Mouse (Mus musculus) heart, embryonic 12.5 days (tissue): ENCODE data around the gene 1700013G24Rik. TPM values are rescaled to one million over a fixed set of nuclear protein-coding genes. Genes with fewer than 3 reads are reported as not detected.

ENCODE experiments used
- ATAC-seq: fragments of 200-750 bp; cut with Nextera tagmentation; 2 replicates; pipeline ENCODE4 v1.8.0; 2017; ENCODE audit warnings: moderate TSS enrichment, moderate library complexity; ENCODE audit not compliant: insufficient number of reproducible peaks, low FRiP score
- H3K27ac ChIP-seq: fragments of 300-500 bp; sonication (generic); 2 replicates; pipeline ENCODE4 v1.5.1; 2016; ENCODE audit warnings: mild to moderate bottlenecking, moderate library complexity; ENCODE audit not compliant: poor library complexity, severe bottlenecking
- H3K27me3 ChIP-seq: fragments of 300-500 bp; sonication (generic); replicated peaks from 2 replicates; pipeline ENCODE4 v1.6.1; 2016; ENCODE audit warnings: mild to moderate bottlenecking, moderate library complexity
- H3K36me3 ChIP-seq: fragments of 300-500 bp; sonication (generic); 2 replicates; pipeline ENCODE4 v1.6.1; 2016; ENCODE audit warnings: mild to moderate bottlenecking, moderate library complexity
- H3K4me1 ChIP-seq: fragments of 300-500 bp; sonication (generic); replicated peaks from 2 replicates; pipeline ENCODE4 v1.6.1; 2016; ENCODE audit warnings: mild to moderate bottlenecking
- H3K4me2 ChIP-seq: fragments of 300-500 bp; sonication (generic); 2 replicates; pipeline ENCODE4 v1.6.1; 2016; ENCODE audit warnings: mild to moderate bottlenecking, moderate library complexity
- H3K4me3 ChIP-seq: fragments of 300-500 bp; sonication (generic); 2 replicates; pipeline ENCODE4 v1.5.1; 2016; ENCODE audit warnings: mild to moderate bottlenecking
- H3K9ac ChIP-seq: fragments of 300-500 bp; sonication (generic); 2 replicates; pipeline ENCODE4 v1.6.1; 2016; ENCODE audit warnings: mild to moderate bottlenecking, moderate library complexity
- H3K9me3 ChIP-seq: fragments of 300-500 bp; sonication (generic); replicated peaks from 2 replicates; pipeline ENCODE4 v1.6.1; 2016; ENCODE audit warnings: mild to moderate bottlenecking, moderate library complexity
- WGBS: fragments of 180-500 bp; shearing (Covaris S2); methylation state at CpG from one replicate; pipeline ENCODE4 v1.1.7; 2016; 5-methylcytosine and 5-hydroxymethylcytosine counted together
- polyA plus RNA-seq: library from polyadenylated mRNA; unstranded; fragments of >200 nt; fragmentation: Nextera tagmentation; extraction: Ambion mirVana; gene quantifications from 2 replicates; pipeline ENCODE4 v1.2.1, GENCODE M21; 2016

Gene 1700013G24Rik
- polyA plus RNA-seq, 1 experiment from 2014 or later: not detected

GRCm38 (mm10) chr4:137497367-137497766 lies 44.3 kb downstream of the 1700013G24Rik start:
- 31% methylated on average over 5 of the region's 5 CpGs for WGBS
- no peak overlapping the region for H3K4me3 ChIP-seq
- peak; percentile 23; the same call in 1 of the 2 replicates for ATAC-seq
- H3K36me3 ChIP-seq: peaks cover 26% of the 10 kb centered on the region
- no peaks in the 10 kb centered on the region for H3K27me3 ChIP-seq
- no peaks in the 10 kb centered on the region for H3K9me3 ChIP-seq
- H3K27ac ChIP-seq: peak overlapping the region; percentile 99
- H3K9ac ChIP-seq: peak overlapping the region; percentile 50; the same call in 1 of the 2 replicates
- H3K4me1 ChIP-seq: peaks cover 99% of the 10 kb centered on the region
- no peak overlapping the region for H3K4me2 ChIP-seq

DNA sequence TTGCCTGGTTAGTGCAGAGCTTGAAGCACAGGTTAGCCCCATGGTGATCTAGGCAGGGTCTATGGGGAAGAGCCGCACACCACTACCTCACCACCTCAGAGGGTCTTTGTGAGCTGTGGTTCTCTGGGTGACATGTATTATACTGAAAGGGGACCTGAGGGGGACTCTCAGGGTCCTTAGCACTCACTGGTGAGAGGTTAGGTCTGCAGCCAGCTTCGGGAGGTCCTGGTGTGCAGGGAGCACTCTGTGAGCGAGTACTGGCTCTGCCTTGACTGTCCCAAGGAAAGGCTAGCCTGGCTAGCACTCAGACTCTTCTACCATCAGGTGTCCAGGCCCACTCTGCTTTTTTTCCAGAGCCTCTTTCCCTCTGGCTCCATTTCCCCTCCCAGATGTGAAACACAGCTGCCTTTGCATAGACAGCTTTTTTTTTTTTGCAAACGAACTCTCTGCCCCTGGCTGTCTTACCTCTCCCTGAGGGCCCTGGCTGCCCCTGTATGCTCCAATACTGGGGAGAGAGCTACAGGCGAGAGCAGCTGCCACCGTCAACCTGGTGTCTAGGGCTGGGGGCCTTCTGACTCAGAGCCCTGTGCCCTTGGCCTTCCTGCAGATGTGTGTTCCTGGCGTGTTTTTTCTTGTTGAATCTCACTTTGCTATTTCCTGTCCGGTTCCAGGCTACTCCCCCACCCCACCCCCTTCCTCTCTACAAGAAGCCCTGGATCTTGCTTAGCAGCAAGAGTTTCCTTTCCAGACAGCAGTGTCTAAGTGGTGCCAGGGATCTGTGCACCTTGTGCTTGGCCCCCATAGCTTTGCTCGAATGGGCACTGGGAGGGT lies 45.0 kb downstream of the 1700013G24Rik start:
- 43% methylated on average over 9 of the region's 9 CpGs for WGBS
- peak overlapping the region; percentile 25 for H3K4me2 ChIP-seq

DNA sequence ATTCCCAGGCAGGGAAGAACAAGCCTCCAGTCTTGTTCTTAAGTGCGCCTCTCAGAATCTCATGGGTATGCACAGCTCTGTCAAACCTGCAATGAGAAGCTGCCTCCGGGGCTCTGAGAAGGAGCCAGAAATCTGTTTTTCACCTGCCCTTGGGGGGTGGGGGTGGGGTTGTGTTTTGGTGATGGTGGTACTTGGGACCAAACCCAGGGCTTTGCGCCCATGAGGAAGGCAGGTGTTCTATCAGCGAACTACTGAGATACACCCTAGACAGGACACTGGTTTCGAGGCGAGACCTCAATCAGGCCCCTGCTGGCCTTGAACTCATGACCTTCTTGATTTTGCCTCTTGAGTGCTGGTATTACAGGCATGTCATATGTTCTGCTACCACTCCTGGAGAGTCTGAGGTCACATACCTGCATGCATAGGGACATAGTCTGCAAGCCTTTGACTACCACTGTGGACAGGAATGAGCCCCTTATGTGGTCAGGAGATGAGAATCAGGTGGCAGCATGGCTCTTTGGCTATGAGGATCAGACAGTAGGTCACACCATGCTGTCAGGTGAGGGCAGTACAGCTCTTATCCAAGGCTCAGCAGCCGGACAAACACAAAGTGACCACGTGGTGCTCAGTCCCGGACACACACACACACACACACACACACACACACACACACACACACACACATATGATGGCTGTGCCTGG lies 45.9 kb downstream of the 1700013G24Rik start:
- peak overlapping the region; percentile 21; the same call in 1 of the 2 replicates for H3K9ac ChIP-seq
- 0 out of 2 replicates have a peak overlapping the region, but pooled peaks have one; percentile 1 for H3K4me2 ChIP-seq
- peaks cover 36% of the 10 kb centered on the region for H3K36me3 ChIP-seq
- H3K27me3 ChIP-seq: no peaks in the 10 kb centered on the region
- ATAC-seq: no peak
- WGBS: 67% methylated on average over 9 of the region's 9 CpGs
- H3K4me1 ChIP-seq: peaks cover 99% of the 10 kb centered on the region
- H3K9me3 ChIP-seq: no peaks in the 10 kb centered on the region
- H3K4me3 ChIP-seq: no peak overlapping the region
- peak overlapping the region; percentile 99 for H3K27ac ChIP-seq

More for the DNA sequence above, 45.0 kb downstream of the 1700013G24Rik start:
- peak overlapping the region; percentile 50; the same call in 1 of the 2 replicates for H3K9ac ChIP-seq
- H3K27me3 ChIP-seq: no peaks in the 10 kb centered on the region
- H3K4me1 ChIP-seq: peaks cover 99% of the 10 kb centered on the region
- peak; percentile 51 for ATAC-seq
- H3K27ac ChIP-seq: peak overlapping the region; percentile 99
- H3K9me3 ChIP-seq: no peaks in the 10 kb centered on the region
- peaks cover 27% of the 10 kb centered on the region for H3K36me3 ChIP-seq
- H3K4me3 ChIP-seq: no peak overlapping the region

GRCm38 (mm10) chr4:137500149-137500548 lies 47.1 kb downstream of the 1700013G24Rik start:
- Histone ChIP-seq H3K4me1 (peaks cover 91% of the 10 kb centered on the region), H3K4me2 (no peak overlapping the region), H3K4me3 (no peak overlapping the region), H3K36me3 (peaks cover 43% of the 10 kb centered on the region), H3K27me3 (no peaks in the 10 kb centered on the region), H3K27ac (peak overlapping the region; percentile 41), H3K9me3 (no peaks in the 10 kb centered on the region), H3K9ac (peak overlapping the region; percentile 40; the same call in 1 of the 2 replicates)
- ATAC-seq: no peak
- 53% methylated on average over 12 of the region's 12 CpGs for WGBS

DNA sequence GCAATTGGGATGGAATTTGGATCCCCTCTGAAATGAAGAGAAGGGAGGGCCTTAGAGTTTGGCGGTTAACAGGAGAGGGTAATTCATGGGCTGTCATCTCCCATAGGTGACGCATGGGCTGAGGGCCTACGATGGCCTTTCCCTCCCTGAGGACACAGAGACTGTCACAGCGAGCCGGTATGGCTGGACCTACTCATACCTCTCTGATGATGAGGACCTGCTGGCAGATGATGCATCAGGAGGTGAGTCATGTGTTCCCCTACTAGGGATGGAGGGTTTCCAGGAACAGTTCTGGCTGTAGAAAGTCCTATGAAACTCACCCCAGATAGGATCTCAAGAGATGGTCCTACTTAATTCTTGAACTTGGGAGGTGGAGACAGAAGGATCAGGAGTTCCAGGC lies 47.9 kb downstream of the 1700013G24Rik start:
- no peak overlapping the region for H3K27ac ChIP-seq
- 61% methylated on average over 5 of the region's 5 CpGs for WGBS
- no peaks in the 10 kb centered on the region for H3K9me3 ChIP-seq
- H3K4me1 ChIP-seq: peaks cover 83% of the 10 kb centered on the region
- ATAC-seq: no peak
- H3K27me3 ChIP-seq: no peaks in the 10 kb centered on the region
- H3K4me2 ChIP-seq: no peak overlapping the region
- H3K9ac ChIP-seq: no peak overlapping the region
- H3K4me3 ChIP-seq: no peak overlapping the region
- peaks cover 51% of the 10 kb centered on the region for H3K36me3 ChIP-seq

DNA sequence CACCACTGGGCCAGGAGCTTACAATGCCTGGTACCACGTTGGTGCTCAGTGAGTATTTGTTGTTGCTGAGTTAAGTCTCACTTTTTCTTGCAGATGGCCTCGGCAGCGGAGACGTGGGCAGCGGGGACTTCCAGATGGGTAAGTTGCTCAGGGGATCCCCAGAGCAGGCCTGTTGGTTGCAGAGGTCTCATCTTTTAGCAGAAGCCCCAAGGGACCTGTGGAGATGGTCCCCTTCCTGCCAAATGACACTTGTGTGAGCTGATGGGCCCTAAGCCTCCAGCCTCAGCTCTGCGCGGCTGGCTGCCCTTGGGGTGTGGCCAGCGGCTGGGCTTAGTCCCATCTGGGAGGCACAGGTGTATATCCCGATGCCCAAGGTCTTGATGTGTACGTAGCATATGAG lies 49.1 kb downstream of the 1700013G24Rik start:
- Histone ChIP-seq H3K9ac (0 out of 2 replicates have a peak overlapping the region, but pooled peaks have one; percentile 6), H3K36me3 (peaks cover 59% of the 10 kb centered on the region), H3K4me1 (peaks cover 71% of the 10 kb centered on the region), H3K27ac (0 out of 2 replicates have a peak overlapping the region, but pooled peaks have one; percentile 6), H3K4me2 (no peak overlapping the region), H3K4me3 (no peak overlapping the region), H3K27me3 (no peaks in the 10 kb centered on the region), H3K9me3 (no peaks in the 10 kb centered on the region)
- WGBS: 82% methylated on average over 10 of the region's 10 CpGs
- no peak for ATAC-seq

- H3K4me3 ChIP-seq: no peak overlapping the region
- peaks cover 66% of the 10 kb centered on the region for H3K36me3 ChIP-seq
- H3K27me3 ChIP-seq: no peaks in the 10 kb centered on the region
- 0 out of 2 replicates have a peak overlapping the region, but pooled peaks have one; percentile 8 for H3K9ac ChIP-seq
- 68% methylated on average over 7 of the region's 7 CpGs for WGBS
- no peak for ATAC-seq
- no peak overlapping the region for H3K4me2 ChIP-seq
- H3K27ac ChIP-seq: no peak overlapping the region
- H3K4me1 ChIP-seq: peaks cover 64% of the 10 kb centered on the region
- no peaks in the 10 kb centered on the region for H3K9me3 ChIP-seq
These were observed 49.7 kb downstream of the 1700013G24Rik start for GRCm38 (mm10) chr4:137502801-137503200.

DNA sequence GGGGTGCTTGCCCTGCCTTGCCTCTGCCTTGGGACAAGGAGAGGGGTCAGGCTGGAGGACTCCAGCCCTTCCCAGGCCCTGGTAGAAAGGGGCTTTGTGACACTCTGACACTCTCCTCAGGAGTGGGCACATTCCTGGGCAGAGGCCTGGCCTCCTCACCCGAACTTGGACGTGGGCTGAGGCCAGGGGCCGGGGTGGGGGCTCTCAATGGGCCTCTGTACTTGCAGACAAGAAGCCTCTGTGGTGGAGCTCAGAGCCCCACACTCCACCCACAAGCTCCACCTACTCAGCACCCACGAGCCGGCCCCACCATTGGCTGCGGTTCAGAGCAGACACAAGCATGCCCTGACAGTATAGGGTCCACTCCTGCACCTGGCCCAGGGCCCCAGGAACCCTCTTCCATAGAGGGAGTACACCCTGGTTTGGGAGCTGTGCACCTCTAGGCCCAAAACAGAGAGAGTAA lies 50.5 kb downstream of the 1700013G24Rik start:
- Histone ChIP-seq H3K4me2 (no peak overlapping the region), H3K36me3 (peaks cover 73% of the 10 kb centered on the region), H3K9me3 (no peaks in the 10 kb centered on the region), H3K4me3 (no peak overlapping the region), H3K27ac (no peak overlapping the region), H3K4me1 (peaks cover 57% of the 10 kb centered on the region), H3K27me3 (no peaks in the 10 kb centered on the region), H3K9ac (no peak overlapping the region; the same call in 1 of the 2 replicates)
- 66% methylated on average over 6 of the region's 6 CpGs for WGBS
- ATAC-seq: peak; percentile 13; the same call in 1 of the 2 replicates

Other genes with a start within 250 kb of the 1700013G24Rik start
- 2.7 and 3.1 TPM in 2 replicates for gene Wnt4, start 175.8 kb upstream of the 1700013G24Rik start, polyA plus RNA-seq
- 528 and 544 TPM in 2 replicates for gene Cdc42, start 95.6 kb upstream of the 1700013G24Rik start, polyA plus RNA-seq
- not detected in 2 replicates for gene Cela3a, start 43.5 kb upstream of the 1700013G24Rik start, polyA plus RNA-seq
- gene Cela3b, start 22.7 kb upstream of the 1700013G24Rik start, polyA plus RNA-seq: not detected in 2 replicates
- gene Hspg2, start 15.5 kb downstream of the 1700013G24Rik start, polyA plus RNA-seq: 51.8 and 61.5 TPM in 2 replicates
- not detected in 2 replicates for gene Ldlrad2, start 121.3 kb downstream of the 1700013G24Rik start, polyA plus RNA-seq
- 44.2 and 45.8 TPM in 2 replicates for gene Usp48, start 140.5 kb downstream of the 1700013G24Rik start, polyA plus RNA-seq
- 4.3 and 4.9 TPM in 2 replicates for gene Rap1gap, start 211.4 kb downstream of the 1700013G24Rik start, polyA plus RNA-seq